Mouse (Mus musculus) kidney, embryonic 16.5 days (tissue): ENCODE results near the gene Cd300c. TPM values are rescaled to one million over a fixed set of nuclear protein-coding genes. Genes with fewer than 3 reads are reported as not detected.
A peak's percentile ranks its signal among the peaks of the same experiment; 100 is the strongest.
"Not testable (repeated sequence)": the region's sequence is repeated elsewhere in the genome, so short reads cannot be mapped to it uniquely, and the experiment has no call there.

Experiments used
- ATAC-seq: fragments of 200-750 bp; cut with Nextera tagmentation; 2 replicates; pipeline ENCODE4 v1.8.0; 2017; ENCODE audit warnings: moderate TSS enrichment; ENCODE audit not compliant: low FRiP score, low TSS enrichment
- H3K27ac ChIP-seq: fragments of 300-500 bp; sonication (generic); 2 replicates; pipeline ENCODE4 v1.5.1; 2014; ENCODE audit warnings: low read length
- H3K27me3 ChIP-seq: fragments of 300-500 bp; sonication (generic); 2 replicates; pipeline ENCODE4 v1.6.1; 2014; ENCODE audit warnings: low read length, control low read depth, mixed read lengths; ENCODE audit not compliant: insufficient read depth
- H3K36me3 ChIP-seq: fragments of 300-500 bp; sonication (generic); 2 replicates; pipeline ENCODE4 v1.6.1; 2014; ENCODE audit warnings: low read length, control low read depth, mixed read lengths; ENCODE audit not compliant: insufficient read depth
- H3K4me1 ChIP-seq: fragments of 300-500 bp; sonication (generic); 2 replicates; pipeline ENCODE4 v1.6.1; 2014; ENCODE audit warnings: low read length, control low read depth, mixed read lengths; ENCODE audit not compliant: insufficient read depth
- H3K4me2 ChIP-seq: fragments of 300-500 bp; sonication (generic); replicated peaks from 2 replicates; pipeline ENCODE4 v1.6.1; 2014; ENCODE audit warnings: low read depth, low read length
- H3K4me3 ChIP-seq: fragments of 300-500 bp; sonication (generic); 2 replicates; pipeline ENCODE4 v1.5.1; 2014; ENCODE audit warnings: mild to moderate bottlenecking, low read length
- H3K9ac ChIP-seq: fragments of 300-500 bp; sonication (generic); replicated peaks from 2 replicates; pipeline ENCODE4 v1.6.1; 2014; ENCODE audit warnings: low read length
- H3K9me3 ChIP-seq: fragments of 300-500 bp; sonication (generic); 2 replicates; pipeline ENCODE4 v1.6.1; 2016; ENCODE audit warnings: low read length, control low read depth
- WGBS: fragments of 180-500 bp; shearing (Covaris S2); extraction: QIAGEN DNeasy Blood & Tissue Kit; methylation state at CpG from one replicate; pipeline ENCODE4 v1.1.7; 2014; 5-methylcytosine and 5-hydroxymethylcytosine counted together
- polyA plus RNA-seq: library from polyadenylated mRNA; unstranded; fragments of >200 nt; fragmentation: Nextera tagmentation; extraction: Ambion mirVana; gene quantifications from 2 replicates; pipeline ENCODE4 v1.2.1, GENCODE M21; 2015

Cd300c gene
- polyA plus RNA-seq, 1 experiment from 2014 or later, result not detected

GRCm38 (mm10) chr11:114933591-114933990 lies 35.4 kb downstream of the Cd300c start:
- Histone ChIP-seq H3K4me3 (no peak overlapping the region), H3K9ac (no peak overlapping the region), H3K4me2 (no peak overlapping the region), H3K27ac (no peak overlapping the region), H3K4me1 (no peaks in the 10 kb centered on the region), H3K9me3 (no peaks in the 10 kb centered on the region), H3K36me3 (no peaks in the 10 kb centered on the region), H3K27me3 (no peaks in the 10 kb centered on the region)
- no peak for ATAC-seq
- WGBS, result 71% methylated on average over 4 of the region's 4 CpGs

DNA sequence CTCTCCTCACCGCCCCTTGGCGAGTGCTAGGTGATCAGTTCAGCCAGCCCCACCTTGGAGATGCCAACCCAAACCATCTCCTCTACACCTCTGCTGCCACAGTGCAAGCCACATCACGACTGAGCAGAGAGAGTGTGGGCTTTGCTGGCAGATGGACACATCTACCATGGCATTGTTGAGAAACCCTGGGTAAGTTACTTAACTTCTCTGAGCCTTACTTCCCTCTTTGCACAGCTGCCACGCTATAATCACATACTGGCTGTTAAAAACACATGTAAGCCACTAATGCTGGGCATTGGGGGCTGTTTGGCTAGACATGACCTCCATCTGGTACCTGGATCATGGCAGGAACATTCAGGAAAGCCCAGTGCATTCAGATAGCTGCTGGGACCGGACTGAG lies 37.9 kb downstream of the Cd300c start:
- Histone ChIP-seq H3K9ac (no peak overlapping the region), H3K4me2 (no peak overlapping the region), H3K27me3 (no peaks in the 10 kb centered on the region), H3K36me3 (no peaks in the 10 kb centered on the region), H3K4me1 (no peaks in the 10 kb centered on the region), H3K27ac (no peak overlapping the region), H3K9me3 (no peaks in the 10 kb centered on the region), H3K4me3 (no peak overlapping the region)
- ATAC-seq, result no peak
- 78% methylated on average over 5 of the region's 5 CpGs for WGBS

DNA sequence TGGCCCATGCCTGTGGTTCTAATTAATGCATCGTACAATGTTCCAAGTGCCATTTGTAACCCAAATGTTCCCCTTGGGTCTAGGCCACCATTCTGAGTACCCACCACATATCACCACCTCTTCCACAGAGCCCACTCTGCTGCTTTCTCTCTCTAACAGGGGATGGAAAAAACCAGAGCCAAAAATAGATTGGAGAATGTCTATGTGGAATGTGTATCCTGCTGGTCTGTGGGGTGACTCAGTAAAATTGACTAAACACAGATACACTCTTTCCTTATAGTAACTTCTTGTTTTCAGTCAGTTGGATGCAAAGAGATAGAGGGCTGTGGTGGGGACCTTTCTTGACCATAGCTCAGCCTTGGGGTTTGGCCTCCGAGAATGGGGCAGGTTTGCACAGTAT lies 39.4 kb downstream of the Cd300c start:
- H3K9me3 ChIP-seq, result no peaks in the 10 kb centered on the region
- no peak for ATAC-seq
- WGBS, result 86% methylated on average over 2 of the region's 2 CpGs
- H3K9ac ChIP-seq, result no peak overlapping the region
- H3K4me1 ChIP-seq, result no peaks in the 10 kb centered on the region
- H3K36me3 ChIP-seq, result no peaks in the 10 kb centered on the region
- H3K4me2 ChIP-seq, result no peak overlapping the region
- no peaks in the 10 kb centered on the region for H3K27me3 ChIP-seq
- H3K27ac ChIP-seq, result no peak overlapping the region
- no peak overlapping the region for H3K4me3 ChIP-seq

DNA sequence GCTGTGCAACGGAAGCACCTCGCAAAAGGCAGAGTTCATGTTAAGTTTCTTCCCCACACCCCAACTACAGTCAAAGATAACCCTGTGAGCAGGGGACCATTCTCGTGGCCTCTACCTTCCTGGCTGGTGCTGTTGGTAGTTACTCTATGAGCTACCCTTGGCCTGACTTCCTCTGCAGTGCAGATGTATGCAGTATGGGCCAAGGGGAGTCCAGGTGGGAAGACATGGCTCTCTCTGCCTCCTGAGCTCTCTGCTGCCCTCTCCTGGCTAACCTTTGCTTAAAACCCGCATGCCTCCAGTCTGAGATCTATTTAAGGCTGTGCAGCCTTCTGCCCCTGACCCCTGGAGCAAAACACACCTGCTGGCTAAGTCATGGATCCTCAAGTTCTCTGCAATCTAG lies 45.0 kb downstream of the Cd300c start:
- 75% methylated on average over 4 of the region's 4 CpGs for WGBS
- Histone ChIP-seq H3K4me3 (no peak overlapping the region), H3K27ac (no peak overlapping the region), H3K4me2 (no peak overlapping the region), H3K27me3 (no peaks in the 10 kb centered on the region), H3K9me3 (no peaks in the 10 kb centered on the region), H3K4me1 (no peaks in the 10 kb centered on the region), H3K9ac (no peak overlapping the region), H3K36me3 (no peaks in the 10 kb centered on the region)
- no peak for ATAC-seq

GRCm38 (mm10) chr11:114922439-114922838 lies 46.5 kb downstream of the Cd300c start:
- Histone ChIP-seq H3K4me1 (no peaks in the 10 kb centered on the region), H3K27ac (no peak overlapping the region), H3K27me3 (no peaks in the 10 kb centered on the region), H3K4me2 (no peak overlapping the region), H3K9ac (no peak overlapping the region), H3K36me3 (no peaks in the 10 kb centered on the region), H3K4me3 (no peak overlapping the region), H3K9me3 (no peaks in the 10 kb centered on the region)
- ATAC-seq, result no peak
- WGBS, result 80% methylated on average over 4 of the region's 4 CpGs

GRCm38 (mm10) chr11:114917120-114917519 lies 51.8 kb downstream of the Cd300c start:
- no peak overlapping the region for H3K27ac ChIP-seq
- no peak overlapping the region for H3K4me2 ChIP-seq
- ATAC-seq, result no peak
- no peaks in the 10 kb centered on the region for H3K9me3 ChIP-seq
- WGBS, result 85% methylated on average over 6 of the region's 6 CpGs
- H3K4me3 ChIP-seq, result no peak overlapping the region
- no peaks in the 10 kb centered on the region for H3K36me3 ChIP-seq
- H3K27me3 ChIP-seq, result no peaks in the 10 kb centered on the region
- H3K9ac ChIP-seq, result no peak overlapping the region
- no peaks in the 10 kb centered on the region for H3K4me1 ChIP-seq

- WGBS, result 38% methylated on average over 7 of the region's 7 CpGs
- no peaks in the 10 kb centered on the region for H3K9me3 ChIP-seq
- H3K9ac ChIP-seq, result no peak overlapping the region
- H3K36me3 ChIP-seq, result no peaks in the 10 kb centered on the region
- H3K4me2 ChIP-seq, result no peak overlapping the region
- H3K4me1 ChIP-seq, result no peaks in the 10 kb centered on the region
- H3K27ac ChIP-seq, result no peak overlapping the region
- no peaks in the 10 kb centered on the region for H3K27me3 ChIP-seq
- no peak for ATAC-seq
- H3K4me3 ChIP-seq, result no peak overlapping the region
Measured at GRCm38 (mm10) chr11:114914978-114915377, 54.0 kb downstream of the Cd300c start.

DNA sequence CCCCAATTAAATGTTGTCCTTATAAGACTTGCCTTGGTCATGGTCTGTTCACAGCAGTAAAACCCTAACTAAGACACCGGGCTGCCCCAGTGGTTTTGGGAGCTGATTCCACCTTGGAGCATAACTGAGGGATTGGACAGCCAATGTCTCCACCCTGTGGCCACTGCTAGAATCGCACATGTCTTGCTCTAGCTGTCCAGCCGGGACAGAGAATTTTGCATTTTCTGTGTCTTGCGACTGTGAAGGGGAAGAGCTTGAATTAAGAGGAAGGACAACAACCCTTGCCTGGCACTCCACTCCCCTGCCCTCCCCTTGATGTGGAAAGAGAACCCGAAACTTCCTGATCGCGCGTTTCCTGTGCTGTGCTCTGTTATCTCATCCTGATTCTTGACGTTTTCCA lies 56.1 kb downstream of the Cd300c start:
- Histone ChIP-seq H3K4me1 (no peaks in the 10 kb centered on the region), H3K4me3 (no peak overlapping the region)
- 18% methylated on average over 9 of the region's 9 CpGs for WGBS

GRCm38 (mm10) chr11:114909538-114909937 lies 59.4 kb downstream of the Cd300c start:
- not testable (repeated sequence) for H3K27ac ChIP-seq, H3K9ac ChIP-seq, H3K36me3 ChIP-seq, H3K4me3 ChIP-seq, H3K4me1 ChIP-seq, ATAC-seq, H3K9me3 ChIP-seq, H3K4me2 ChIP-seq, H3K27me3 ChIP-seq
- 53% methylated on average over 3 of the region's 3 CpGs for whole genome bisulfite sequencing

More for the DNA sequence above, 56.1 kb downstream of the Cd300c start:
- no peaks in the 10 kb centered on the region for H3K36me3 ChIP-seq
- no peaks in the 10 kb centered on the region for H3K27me3 ChIP-seq
- H3K27ac ChIP-seq, result no peak overlapping the region
- H3K9me3 ChIP-seq, result no peaks in the 10 kb centered on the region
- H3K4me2 ChIP-seq, result no peak overlapping the region
- no peak overlapping the region for H3K9ac ChIP-seq
- ATAC-seq, result peak; percentile 51; the same call in 1 of the 2 replicates

DNA sequence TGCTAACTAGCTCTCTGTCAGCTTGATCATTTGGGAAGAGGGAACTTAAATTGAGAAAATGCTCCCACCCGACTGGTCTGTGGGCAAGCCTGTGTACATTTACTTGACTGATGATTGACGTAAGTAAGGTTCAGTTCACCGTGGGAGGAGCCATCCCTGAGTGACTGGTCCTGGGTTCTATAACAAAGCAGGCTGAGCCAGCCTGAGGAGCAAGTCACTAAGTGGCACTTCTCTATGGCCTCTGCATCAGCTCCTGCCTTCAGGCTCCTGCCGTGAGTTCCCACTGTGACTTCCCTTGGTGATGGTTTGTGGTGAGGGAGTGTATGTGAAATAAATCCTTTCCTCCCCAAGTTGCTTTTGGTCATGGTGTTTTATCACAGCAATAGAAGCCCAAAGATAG lies 60.9 kb downstream of the Cd300c start:
- H3K4me3 ChIP-seq, result no peak overlapping the region
- no peak overlapping the region for H3K27ac ChIP-seq
- H3K9ac ChIP-seq, result no peak overlapping the region
- H3K9me3 ChIP-seq, result no peaks in the 10 kb centered on the region
- no peak for ATAC-seq
- H3K4me2 ChIP-seq, result no peak overlapping the region
- H3K27me3 ChIP-seq, result no peaks in the 10 kb centered on the region
- WGBS, result 54% methylated on average over 4 of the region's 4 CpGs
- no peaks in the 10 kb centered on the region for H3K36me3 ChIP-seq
- no peaks in the 10 kb centered on the region for H3K4me1 ChIP-seq

DNA sequence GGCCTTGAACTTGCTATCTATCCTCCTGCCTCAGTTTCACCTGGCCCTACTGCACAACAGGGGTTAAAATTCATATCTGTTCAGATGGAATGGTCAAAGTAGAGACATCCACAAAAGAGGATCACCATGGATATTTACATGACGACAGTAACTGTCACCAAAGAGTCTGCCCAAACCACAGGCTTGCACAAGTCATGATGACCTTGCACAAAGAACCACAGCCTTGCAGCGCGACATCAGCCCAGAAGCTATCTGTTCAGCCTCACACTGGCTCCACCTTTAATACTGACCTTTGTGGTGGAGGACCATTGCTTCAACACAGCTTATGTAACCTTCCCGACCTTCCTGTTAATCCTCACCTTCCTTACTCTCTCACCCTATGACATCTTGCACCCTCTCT lies 61.4 kb downstream of the Cd300c start:
- no peak overlapping the region for H3K9ac ChIP-seq
- ATAC-seq, result no peak
- WGBS, result 83% methylated on average over 4 of the region's 4 CpGs
- H3K27me3 ChIP-seq, result no peaks in the 10 kb centered on the region
- H3K4me3 ChIP-seq, result no peak overlapping the region
- no peaks in the 10 kb centered on the region for H3K4me1 ChIP-seq
- H3K9me3 ChIP-seq, result no peaks in the 10 kb centered on the region
- no peak overlapping the region for H3K27ac ChIP-seq
- H3K4me2 ChIP-seq, result no peak overlapping the region
- no peaks in the 10 kb centered on the region for H3K36me3 ChIP-seq
